Mouse (Mus musculus): ENCODE measurements around the gene Gp1ba. TPM values are rescaled to one million over a fixed set of nuclear protein-coding genes. Genes with fewer than 3 reads are reported as not detected.
A peak's percentile ranks its signal among the peaks of the same experiment; 100 is the strongest.

The Gp1ba gene
- total RNA-seq (2021): not detected
- long read RNA-seq, experiment 1: 0 reads
- long read RNA-seq, experiment 2: 0 reads

DNA sequence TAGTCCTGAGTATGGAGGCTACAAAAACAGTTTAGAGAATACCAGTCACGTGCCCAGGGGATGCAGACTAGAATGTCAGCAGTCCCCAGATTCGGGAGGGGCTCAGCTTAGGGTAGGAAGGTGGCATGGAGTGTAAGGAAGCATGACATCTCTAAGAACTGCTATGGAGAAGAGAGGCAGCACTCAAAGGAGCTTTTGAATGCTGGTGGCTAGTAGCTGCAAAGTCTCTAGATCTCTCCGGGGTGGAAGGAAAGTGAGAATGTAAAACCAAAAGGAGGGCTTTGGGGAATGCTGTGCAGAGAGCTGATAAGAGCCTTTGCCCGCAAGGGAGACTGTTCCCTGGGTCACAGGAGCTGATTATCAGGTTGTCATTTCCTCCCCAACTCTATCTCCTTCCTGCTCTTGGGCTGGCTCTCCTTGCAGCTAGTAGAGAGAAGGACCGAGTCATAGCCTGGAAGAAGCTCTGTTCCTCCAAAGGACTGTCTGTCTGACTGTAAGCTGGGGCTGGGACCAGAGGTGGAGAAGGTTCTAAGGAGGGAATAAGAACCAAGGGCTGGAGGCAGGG is at the start of gene Gp1ba:
Gene Gp1ba, plus strand, starts transcription at position 409 of the 565 bp plus-strand sequence.
- no peak for DNase-seq (ENCODE audit: low spot score in 2 of 2)
- intact Hi-C loops (cut with DNase I): no loop called here

DNA sequence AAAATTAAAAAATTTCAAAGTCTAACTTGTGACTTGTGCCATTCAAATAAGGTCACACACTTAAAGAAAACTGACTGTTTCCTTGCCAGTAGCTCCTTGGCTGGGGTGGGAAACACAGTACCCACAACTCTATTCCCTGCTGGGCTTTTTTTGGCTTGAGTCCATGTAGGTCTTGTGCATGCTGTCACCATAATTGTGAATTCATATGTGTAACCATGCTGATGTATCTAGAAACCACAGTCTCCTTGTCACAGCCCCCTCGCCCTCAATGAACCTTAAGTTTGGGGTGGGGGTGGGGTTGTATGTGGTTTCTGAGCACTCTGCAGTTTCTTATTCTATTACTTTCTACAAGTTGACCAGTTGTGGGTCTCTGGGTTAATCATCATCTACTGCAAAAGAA is 47.2 kb upstream of the Gp1ba start:
- intact Hi-C loops (cut with DNase I): no loop called here
- DNase-seq (ENCODE audit: low spot score in 2 of 2): no peak

DNA sequence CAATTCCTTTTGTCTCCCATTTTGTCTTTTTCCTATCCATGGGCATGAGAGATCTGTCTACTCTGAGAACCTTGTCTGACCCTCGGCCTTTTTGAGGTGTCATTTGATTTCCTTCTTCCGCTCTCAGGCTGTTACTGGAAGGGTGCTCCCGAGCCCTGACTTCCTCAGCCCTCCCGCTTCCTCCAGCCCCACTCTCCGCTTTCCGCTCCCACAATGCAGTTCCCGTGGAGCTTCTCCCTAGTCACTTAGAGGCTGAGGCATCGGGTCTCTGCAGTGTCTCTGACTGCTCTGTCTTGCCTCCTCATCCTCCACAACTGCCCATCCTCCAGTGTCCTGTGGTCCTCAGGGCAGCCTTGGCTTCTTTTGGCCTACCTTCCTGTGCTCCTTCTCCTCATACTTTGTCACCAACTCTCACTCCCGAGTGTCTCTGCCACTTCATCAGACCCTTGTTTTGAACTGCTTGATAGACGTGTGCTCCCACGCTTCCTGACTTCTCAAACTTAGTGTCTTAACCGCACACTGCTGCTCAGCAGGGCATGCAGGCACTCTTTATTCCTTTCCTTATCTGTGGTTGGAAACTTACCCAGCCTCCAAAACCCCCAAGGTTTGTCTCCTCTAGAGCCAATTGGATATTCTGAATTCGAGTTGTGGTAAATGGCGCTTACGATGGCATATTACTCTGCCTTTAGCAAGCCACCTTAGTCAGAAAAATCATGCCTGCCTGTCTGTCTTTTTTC is 44.5 kb upstream of the Gp1ba start:
- intact Hi-C loops (cut with DNase I): no loop called here
- DNase-seq (ENCODE audit: low spot score in 2 of 2): no peak

DNA sequence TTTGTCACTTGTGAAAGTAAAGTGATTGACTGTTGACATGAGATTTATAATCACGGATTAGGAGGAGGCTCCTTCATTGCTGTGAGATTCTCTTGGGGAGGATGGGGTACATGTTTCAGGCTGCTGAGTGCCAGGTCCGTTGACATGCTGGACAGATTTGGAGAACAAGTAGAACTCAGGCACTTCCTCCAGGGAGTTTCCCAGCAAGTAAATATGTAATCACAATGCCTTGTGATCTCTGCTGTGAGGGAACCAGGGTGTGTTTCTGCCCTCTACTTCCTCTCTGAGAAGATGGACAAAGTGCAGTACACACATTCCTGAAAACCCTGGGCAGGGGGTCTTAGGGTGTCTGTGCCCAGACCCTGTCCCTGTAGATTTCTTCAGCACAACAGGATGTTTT is 43.3 kb upstream of the Gp1ba start:
- no peak for DNase-seq (ENCODE audit: low spot score in 2 of 2)

DNA sequence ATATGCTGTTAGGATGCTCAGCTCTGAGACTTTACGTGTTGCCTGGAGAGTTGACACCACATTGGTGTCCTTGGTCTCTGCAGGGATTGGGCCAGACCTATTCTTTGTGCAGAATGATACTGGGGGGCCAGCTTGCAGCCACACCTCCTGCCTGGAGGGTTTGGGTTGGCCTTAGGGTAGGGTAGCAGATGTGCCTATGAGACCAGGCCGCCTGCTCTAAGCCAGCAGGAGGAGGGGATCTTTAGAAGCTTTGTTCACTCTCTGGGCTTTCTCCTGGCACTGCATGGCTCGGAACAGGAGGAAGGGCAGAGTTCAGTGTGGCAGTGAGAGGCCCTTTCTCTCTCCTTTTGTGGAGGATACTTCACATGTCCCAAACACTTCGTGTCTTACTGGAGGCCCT is 42.8 kb upstream of the Gp1ba start:
- intact Hi-C loops (cut with DNase I): no loop called here
- no peak for DNase-seq (ENCODE audit: low spot score in 2 of 2)

More for the DNA sequence above, 43.3 kb upstream of the Gp1ba start:
- intact Hi-C loops (cut with DNase I): no loop called here

DNA sequence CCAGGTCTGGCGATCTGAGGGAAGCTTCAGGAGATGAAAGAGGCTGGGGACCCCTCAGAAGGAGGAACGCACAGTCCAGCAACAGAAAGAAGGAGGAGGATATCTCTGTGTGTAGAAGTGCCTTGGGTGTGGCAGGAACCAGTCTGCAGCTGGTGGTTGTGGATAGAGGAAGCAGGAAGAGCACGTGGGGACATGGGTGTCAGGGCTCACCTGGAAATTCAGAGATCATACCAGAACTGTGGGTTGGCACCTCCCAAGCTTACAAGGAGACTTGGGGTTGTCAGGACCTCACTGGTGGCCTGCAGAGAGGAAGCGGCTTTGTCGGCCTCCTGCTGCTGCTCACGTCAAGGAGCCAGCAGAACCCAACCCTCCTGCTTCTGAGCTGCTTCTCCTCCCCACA is 41.6 kb upstream of the Gp1ba start:
- intact Hi-C loops (cut with DNase I): no loop called here
- no peak for DNase-seq (ENCODE audit: low spot score in 2 of 2)

DNA sequence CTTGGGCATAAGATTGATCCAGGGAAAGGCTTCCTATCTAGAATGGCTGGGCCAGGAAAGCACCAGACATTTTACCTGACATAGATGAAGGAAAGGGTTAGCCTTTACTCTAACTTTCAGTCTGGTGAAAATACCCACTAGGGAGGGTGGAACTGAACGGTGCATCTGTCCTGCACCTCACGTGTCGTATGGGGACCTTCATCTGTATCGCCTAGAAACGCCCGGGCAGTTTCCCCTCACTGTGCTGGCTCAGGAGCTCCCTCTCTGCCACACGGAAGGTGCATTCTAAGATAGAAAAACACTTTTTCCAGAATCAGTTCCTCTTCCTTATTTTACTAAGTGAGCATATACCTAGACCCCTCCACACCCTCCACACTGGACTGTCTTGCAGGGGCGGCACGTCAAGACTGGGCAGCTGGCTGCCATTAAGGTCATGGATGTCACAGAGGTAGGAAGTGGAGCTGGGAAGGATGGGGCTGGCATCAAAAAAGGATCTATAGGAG is 40.4 kb upstream of the Gp1ba start:
- intact Hi-C loops (cut with DNase I): no loop called here
- no peak for DNase-seq (ENCODE audit: low spot score in 2 of 2)

DNA sequence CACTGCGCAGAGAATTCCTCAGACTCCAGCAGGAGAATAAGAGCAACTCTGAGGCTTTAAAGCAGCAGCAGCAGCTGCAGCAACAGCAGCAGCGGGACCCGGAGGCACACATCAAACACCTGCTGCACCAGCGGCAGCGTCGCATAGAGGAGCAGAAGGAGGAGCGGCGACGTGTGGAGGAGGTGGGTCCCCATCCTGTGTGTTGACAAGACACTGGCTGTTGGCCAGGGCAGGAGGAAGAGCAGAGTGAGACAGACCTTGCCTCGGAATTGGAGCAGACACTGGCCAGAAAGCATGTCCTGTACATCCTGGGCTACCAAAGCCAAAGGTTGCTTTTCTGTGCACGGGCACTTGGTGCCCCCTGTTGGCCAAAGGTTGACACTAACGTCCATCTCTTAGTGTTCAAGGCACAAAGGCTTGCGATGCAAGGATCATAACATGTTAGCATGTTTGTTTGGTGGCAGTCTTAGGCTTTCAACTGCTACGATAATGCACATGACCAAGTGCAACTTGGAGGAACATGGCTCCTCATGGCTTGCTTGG is 33.8 kb upstream of the Gp1ba start:
- DNase-seq (ENCODE audit: low spot score in 2 of 2): peak; percentile 68 to 77
- intact Hi-C loops (cut with DNase I): loop anchor here (5.0 kb wide), 2 partner anchors 43 to 63 kb away; partner anchors contain the start of genes Mink1 and Pld2

DNA sequence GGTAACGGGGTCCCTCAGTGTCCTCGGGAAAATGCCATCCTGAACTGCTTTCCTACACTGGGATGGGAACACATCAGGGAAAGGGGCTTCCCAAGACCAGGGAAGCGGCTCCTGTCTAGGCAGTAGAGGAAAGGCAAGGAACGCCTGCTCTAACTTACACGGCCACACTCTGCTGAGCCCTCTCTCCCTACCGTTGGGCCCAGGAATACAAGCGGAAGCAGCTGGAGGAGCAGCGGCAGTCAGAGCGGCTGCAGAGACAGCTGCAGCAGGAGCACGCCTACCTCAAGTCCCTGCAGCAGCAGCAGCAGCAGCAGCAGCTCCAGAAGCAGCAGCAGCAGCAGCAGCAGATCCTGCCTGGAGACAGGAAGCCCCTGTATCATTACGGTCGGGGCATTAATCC is 32.2 kb upstream of the Gp1ba start:
- no peak for DNase-seq (ENCODE audit: low spot score in 2 of 2)
- intact Hi-C loops (cut with DNase I): loop anchor here (5.0 kb wide), 2 partner anchors 44 to 64 kb away; partner anchors contain the start of genes Mink1 and Pld2

DNA sequence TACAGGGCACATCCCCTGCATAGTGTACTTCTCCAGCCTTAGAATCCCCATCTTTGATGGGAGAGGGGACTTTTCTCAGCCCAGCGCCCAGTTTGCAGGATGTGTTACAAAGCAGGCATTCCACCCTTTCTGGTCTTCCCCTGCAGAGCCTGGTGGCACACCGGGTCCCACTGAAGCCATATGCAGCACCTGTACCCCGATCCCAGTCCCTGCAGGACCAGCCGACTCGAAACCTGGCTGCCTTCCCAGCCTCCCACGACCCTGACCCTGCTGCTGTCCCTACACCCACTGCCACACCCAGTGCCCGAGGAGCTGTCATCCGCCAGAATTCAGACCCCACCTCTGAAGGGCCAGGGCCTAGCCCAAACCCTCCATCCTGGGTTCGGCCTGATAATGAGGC is 31.3 kb upstream of the Gp1ba start:
- DNase-seq (ENCODE audit: low spot score in 2 of 2): no peak
- intact Hi-C loops (cut with DNase I): loop anchor here (5.0 kb wide), 2 partner anchors 45 to 65 kb away; partner anchors contain the start of genes Mink1 and Pld2

DNA sequence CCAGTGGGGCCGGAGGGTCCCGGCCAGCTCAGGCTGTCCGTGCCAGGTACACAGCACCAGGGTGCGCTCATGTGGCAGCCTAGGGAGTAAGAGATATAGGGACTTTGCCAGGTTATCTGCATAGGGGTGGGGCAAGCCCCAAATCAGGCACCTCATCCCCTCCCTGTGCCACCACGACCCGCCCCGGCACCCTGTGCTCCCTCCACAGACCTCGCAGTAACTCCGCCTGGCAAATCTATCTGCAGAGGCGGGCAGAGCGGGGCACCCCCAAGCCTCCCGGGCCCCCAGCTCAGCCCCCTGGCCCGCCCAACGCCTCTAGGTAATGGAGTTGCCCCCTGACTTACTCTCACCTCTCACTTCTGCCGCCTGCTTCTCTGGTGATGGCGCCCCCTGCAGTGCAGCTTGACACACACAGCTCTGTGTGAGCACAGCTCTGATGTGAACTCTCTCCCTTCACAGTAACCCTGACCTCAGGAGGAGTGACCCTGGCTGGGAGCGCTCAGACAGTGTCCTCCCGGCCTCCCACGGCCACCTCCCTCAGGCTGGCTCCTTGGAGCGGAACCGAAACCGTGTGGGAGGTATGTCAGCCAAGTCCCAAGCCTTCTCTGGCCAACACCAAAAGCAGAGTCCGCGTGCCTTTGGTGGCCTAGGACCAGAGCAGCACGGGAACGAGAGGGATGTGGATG is 30.4 kb upstream of the Gp1ba start:
- intact Hi-C loops (cut with DNase I): loop anchor here (5.0 kb wide), 2 partner anchors 46 to 66 kb away; partner anchors contain the start of genes Mink1 and Pld2
- DNase-seq (ENCODE audit: low spot score in 2 of 2): no peak

DNA sequence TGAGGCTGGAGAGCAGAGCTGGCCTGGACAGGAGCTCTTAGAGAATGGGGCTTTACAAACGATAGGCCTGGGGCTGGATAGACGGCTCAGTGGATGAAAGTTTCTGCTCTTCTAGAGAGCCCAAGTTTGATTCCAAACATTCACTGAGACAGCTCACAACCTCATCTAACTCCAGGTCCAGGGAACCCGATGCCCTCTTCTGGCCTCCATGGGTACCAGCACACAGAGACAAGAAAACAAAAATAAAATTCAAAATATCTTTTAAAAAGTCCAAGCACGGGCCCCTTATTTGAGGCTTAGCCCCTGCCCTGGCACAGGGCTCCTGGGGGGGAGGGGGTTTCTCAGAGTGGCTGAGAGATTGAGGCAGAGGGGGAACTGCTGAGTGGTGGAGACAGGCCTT is 28.2 kb upstream of the Gp1ba start:
- intact Hi-C loops (cut with DNase I): no loop called here

DNA sequence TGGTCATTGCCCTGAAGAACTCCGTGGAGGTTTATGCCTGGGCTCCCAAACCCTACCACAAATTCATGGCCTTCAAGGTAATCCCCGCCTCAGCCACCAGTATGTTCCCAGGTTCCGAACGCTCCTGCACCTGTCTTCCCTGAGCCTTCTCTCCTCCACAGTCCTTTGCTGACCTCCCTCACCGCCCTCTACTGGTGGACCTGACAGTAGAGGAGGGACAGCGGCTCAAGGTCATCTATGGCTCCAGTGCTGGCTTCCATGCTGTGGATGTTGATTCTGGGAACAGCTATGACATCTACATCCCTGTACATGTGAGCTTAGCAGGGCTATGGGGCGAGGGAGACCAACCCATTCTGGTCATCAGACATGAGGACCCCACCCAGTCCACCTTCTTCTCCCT is 26.4 kb upstream of the Gp1ba start:
- intact Hi-C loops (cut with DNase I): no loop called here
- no peak for DNase-seq (ENCODE audit: low spot score in 2 of 2)

More for the DNA sequence above, 28.2 kb upstream of the Gp1ba start:
- no peak for DNase-seq (ENCODE audit: low spot score in 2 of 2)

DNA sequence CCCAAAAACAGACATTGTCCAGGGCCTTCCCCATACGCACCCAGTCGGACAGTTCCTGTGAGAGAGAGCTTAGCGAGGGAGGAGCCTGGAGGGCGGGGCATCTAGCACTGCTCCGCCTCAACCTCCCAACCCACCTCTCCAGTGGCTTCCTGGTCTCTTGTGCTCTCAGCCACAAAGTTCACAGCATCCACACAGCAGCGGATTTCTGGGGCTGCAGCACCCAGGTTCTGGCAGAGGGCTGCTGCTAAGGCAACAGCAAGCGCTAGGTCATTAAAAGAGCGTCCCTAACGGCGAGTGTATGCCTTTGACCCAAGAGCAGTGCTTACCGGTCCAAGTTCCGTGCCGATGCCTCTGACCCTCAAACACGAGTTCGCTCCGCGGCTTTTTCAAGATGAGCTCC is 23.8 kb upstream of the Gp1ba start:
- intact Hi-C loops (cut with DNase I): no loop called here
- DNase-seq (ENCODE audit: low spot score in 2 of 2): no peak

DNA sequence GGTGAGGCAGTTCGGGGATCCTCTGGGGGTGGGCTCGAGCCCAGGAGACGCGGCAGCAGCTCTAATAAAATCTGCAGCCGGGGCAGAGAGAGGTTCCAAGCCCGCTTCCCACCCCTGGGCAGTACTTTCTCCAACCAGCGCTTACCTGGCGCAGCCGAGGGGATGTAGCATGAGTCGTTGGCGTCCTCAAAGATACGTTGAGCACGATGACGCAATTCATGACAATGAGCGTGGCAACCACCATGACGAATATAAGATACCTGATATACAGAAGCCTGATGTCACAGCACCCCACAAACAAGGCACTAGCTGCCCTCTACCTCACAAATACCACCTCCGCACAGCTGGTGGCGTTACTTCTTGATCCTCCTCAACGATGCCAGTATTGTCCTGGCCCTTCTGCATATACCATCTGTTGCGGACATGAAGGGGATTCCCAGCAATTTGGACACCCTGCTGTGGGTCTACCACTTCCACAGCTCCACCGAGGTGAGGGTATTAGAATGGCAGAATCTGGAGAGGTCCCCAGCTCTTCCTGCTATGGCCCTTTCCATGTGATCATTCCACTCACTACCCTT is 23.3 kb upstream of the Gp1ba start, which contains the start of gene 4930544D05Rik:
Gene 4930544D05Rik, plus strand, starts transcription at position 333 of the 578 bp plus-strand sequence.
- DNase-seq (ENCODE audit: low spot score in 2 of 2): no peak
- intact Hi-C loops (cut with DNase I): no loop called here

DNA sequence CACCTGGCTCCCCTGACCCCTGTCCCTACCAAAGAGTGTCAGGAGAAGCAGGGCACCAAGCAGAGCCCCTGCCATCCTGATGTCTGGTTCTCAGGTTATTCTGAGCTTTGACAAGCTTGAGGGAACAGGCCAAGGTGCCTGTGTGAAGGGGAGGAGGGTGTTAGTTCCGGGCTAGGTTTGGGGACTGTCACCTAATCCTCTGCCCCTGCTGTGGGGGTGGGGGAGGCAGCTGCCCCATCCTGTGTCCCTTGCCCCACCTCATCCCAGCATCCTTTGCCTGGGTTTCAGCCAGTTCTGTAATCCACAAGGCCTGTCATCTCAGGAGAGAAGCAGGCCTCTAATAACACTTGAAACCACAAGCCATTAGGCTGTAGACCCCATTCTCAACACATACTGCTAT is 19.8 kb upstream of the Gp1ba start, which contains the start of gene Chrne:
Gene Chrne, minus strand, starts transcription at position 116 of the 400 bp plus-strand sequence.
- no peak for DNase-seq (ENCODE audit: low spot score in 2 of 2)
- intact Hi-C loops (cut with DNase I): no loop called here

DNA sequence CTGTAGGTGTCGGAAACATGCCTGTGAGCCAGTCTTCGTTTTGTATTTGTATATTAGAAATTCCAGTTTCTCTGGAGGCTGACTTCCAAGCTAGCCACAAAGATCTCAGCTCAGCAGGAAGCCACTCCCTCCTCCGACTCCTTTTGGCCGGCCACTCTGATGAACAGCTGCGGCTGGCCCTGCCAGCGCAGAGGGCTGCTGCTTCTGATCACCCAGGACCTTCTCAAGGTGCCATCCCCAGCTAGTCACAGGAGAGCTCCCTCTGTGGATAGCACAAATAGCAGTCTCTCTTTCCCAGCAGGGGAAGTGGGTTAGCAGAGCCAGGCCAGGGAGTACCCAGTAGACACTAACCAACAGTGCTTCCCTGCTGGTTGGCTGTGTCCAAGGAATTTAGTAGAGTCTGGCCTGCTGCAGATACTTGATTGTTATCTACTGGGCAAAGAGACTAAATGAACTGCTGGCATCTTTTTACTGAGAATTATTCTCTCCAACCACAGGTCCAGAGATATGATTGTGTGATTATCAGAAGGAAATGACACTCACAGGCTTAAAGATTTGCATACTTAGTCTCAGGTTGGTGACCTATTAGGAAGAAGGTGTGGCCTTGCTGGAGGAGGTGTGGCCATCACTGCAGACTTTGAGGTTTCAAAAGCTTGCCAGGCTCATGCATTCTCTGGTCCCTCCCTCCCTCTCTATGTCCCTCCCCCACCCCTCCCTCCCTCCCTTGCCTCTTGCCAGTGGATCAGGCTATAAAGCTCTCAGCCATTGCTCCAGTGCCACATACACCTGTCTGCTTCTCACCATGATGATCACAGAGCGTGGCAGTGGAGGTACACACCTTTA is 16.7 kb upstream of the Gp1ba start:
- DNase-seq (ENCODE audit: low spot score in 2 of 2): no peak
- intact Hi-C loops (cut with DNase I): no loop called here

DNA sequence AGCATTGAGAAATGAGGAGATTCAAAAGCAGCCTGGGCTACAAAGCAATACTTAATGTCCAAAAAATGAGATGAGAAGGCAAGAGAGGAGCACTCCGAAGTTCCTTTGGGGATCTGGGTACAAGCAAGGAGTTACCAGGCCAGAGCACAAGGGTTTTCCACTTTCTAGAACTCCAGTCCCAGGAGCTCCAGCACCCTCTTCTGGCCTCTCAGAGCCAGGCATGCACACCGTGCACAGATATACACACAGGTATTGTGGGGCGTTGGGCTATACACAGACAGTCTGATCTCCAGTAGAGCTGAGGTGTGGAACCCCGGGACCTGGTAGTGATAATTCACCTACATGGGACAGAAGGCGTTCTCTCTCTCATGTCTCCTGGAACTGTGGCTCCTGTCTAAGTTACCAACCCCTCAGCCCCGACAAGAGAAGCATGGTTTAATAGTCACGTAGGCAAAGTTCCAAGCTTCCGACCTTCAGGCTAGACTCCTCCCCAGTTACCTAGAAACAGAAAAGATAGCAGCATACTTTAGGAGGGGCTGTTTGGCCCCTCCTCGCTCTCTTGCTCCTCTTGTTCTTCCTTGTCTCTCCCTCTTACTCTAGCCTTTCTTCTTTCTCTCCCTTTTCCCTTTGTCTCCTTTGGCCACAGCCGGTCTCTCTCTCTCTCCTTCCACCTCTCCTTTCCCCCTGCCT is 15.7 kb upstream of the Gp1ba start:
- intact Hi-C loops (cut with DNase I): no loop called here
- no peak for DNase-seq (ENCODE audit: low spot score in 2 of 2)
